Comparison of ENCODE assay signal across 8 mouse cellular contexts in genomic region chr16:45630347-45630960, GRCm38 (mm10). TPM values are rescaled to one million over a fixed set of nuclear protein-coding genes. Genes with fewer than 3 reads are reported as not detected.
A peak's percentile ranks its signal among the peaks of the same experiment; 100 is the strongest.
DNase-seq lines count a peak whose midpoint lies in the region; ATAC-seq and TF ChIP-seq lines count a peak whose summit lies in the region.

No protein-coding gene starts in this region.

- H3K27me3 ChIP-seq in cerebellum, adult 2 months (ENCODE audit: control insufficient read depth, insufficient read depth, low read length): no peaks in the 10 kb centered on the region

- ATAC-seq in erythroblast, adult 5-6 weeks (replicated peaks; ENCODE audit: low FRiP score, poor library complexity, severe bottlenecking): no peak

- intact Hi-C loops in left cerebral cortex, adult 2 months (cut with DNase I): loop anchor here (1.0 to 2.0 kb wide), 2 partner anchors 48 to 434 kb away; no protein-coding TSS in a partner anchor

- H3K27ac ChIP-seq in cerebellum, adult 2 months (ENCODE audit: insufficient read depth, low read length): no peak overlapping the region
- H3K27ac ChIP-seq in left cerebral cortex, adult 2 months: no peak overlapping the region

- DNase-seq in R1 (ENCODE audit: low read depth, low spot score): peak; percentile 55
- peak; percentile 66 to 69 for DNase-seq in cerebellum, adult 2 months
- DNase-seq in frontal cortex, postnatal 14 days (ENCODE audit: low spot score in 2 of 2): peak; percentile 36 to 60
- DNase-seq in induced T-regulatory cell, adult 2 months (ENCODE audit: low read depth): peak; percentile 78
- DNase-seq in left cerebral cortex, adult 2 months (ENCODE audit: extremely low spot score in 1 of 2, low spot score in 2 of 2): peak; percentile 58 to 59
- DNase-seq in mesoderm, embryonic 11.5 days (ENCODE audit: low read depth, low spot score): peak; percentile 76
- DNase-seq in right cerebral cortex, postnatal 14 days: peak; percentile 68

- no peak overlapping the region for H3K4me3 ChIP-seq in cerebellum, adult 2 months (replicated peaks; ENCODE audit: insufficient read depth, low read depth, low read length)
- no peak overlapping the region for H3K4me3 ChIP-seq in left cerebral cortex, adult 2 months

- peak; percentile 82 for TF ChIP-seq CTCF in cerebellum, adult 2 months (IDR thresholded peaks at IDR 0.05; ENCODE audit: borderline replicate concordance, insufficient read depth, low read depth, low read length)
- TF ChIP-seq CTCF in left cerebral cortex, adult 2 months (IDR thresholded peaks at IDR 0.05): peak; percentile 93

- TF ChIP-seq POLR2A in cerebellum, adult 2 months (IDR thresholded peaks at IDR 0.05; ENCODE audit: borderline replicate concordance, insufficient read depth, low read length): no peak

- H3K4me1 ChIP-seq in cerebellum, adult 2 months (ENCODE audit: control insufficient read depth, insufficient read depth, low read length): no peaks in the 10 kb centered on the region

- WGBS in cerebellum, adult 2 months: 59% methylated on average over 5 of the region's 5 CpGs

RNA-seq across cellular contexts. Expression of gene Gcsam, which starts 20.3 kb away (rescaled TPM):
- not detected in 2 replicates for polyA plus RNA-seq in cerebellum, adult 2 months (2012; rRNA removed)
- not detected for total RNA-seq in left cerebral cortex, adult 2 months (2021)
- total RNA-seq in erythroblast, adult 5-6 weeks (2015; ENCODE audit: low replicate concordance): not detected in 2 replicates
- total RNA-seq in erythroblast, adult 5-6 weeks (2017; ENCODE audit: low replicate concordance): not detected in 2 replicates

RNA-seq across cellular contexts. Expression of gene BC016579, which starts 23.4 kb away (rescaled TPM):
- polyA plus RNA-seq in cerebellum, adult 2 months (2012; rRNA removed): 0.36 and 0.47 TPM in 2 replicates
- under 1 TPM; 0.21 to 0.52 TPM for total RNA-seq in left cerebral cortex, adult 2 months (2021)
- total RNA-seq in erythroblast, adult 5-6 weeks (2015; ENCODE audit: low replicate concordance): 2.7 TPM in 1 of 2 replicates, not detected in the other
- 0.51 TPM in 1 of 2 replicates, not detected in the other for total RNA-seq in erythroblast, adult 5-6 weeks (2017; ENCODE audit: low replicate concordance)
